Comparison of ENCODE assay signal across 23 mouse cellular contexts in the genomic region with DNA sequence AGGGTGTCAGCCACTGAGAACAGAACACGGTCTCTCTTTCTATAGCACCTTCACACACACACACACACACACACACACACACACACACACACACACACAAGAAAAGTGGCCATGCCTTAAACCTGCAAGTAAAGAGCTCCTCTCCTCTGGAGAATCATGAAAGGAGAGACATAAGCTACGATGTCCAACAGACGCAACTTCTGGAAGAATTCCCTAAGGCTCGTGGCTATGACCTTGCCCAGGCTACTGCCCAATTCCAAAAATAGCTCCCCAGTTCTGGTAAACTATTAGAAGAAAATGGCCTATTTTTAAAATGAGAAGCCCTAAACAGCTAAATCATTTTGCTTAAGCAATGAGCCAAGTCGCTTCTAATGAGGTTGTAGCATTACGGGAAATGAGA. TPM values are rescaled to one million over a fixed set of nuclear protein-coding genes. Genes with fewer than 3 reads are reported as not detected.
A peak's percentile ranks its signal among the peaks of the same experiment; 100 is the strongest.
DNase-seq lines count a peak whose midpoint lies in the region; ATAC-seq and TF ChIP-seq lines count a peak whose summit lies in the region.
"Had no signal": no experiment of that assay in that cellular context is flagged by ENCODE, and none has a peak within 500 bp of the region (broad histone marks: within the 10 kb centered on the region; RNA-seq: fewer than 3 reads in every experiment).

No protein-coding gene starts in this region.

- no peak for ATAC-seq in heart, embryonic 11.5 days (replicated peaks; ENCODE audit: insufficient number of reproducible peaks, low FRiP score, low TSS enrichment)
- ATAC-seq in limb, embryonic 13.5 days (ENCODE audit: low FRiP score, low read depth) = no peak
- ATAC-seq: forebrain, embryonic 15.5 days; hindbrain, embryonic 16.5 days; inflammation-experienced regulatory T-cells, adult 6 months; intestine, postnatal 0 days had no signal

- peak overlapping the region; percentile 81 for H3K27ac ChIP-seq in gastrocnemius, adult 2 months
- no peak overlapping the region for H3K27ac ChIP-seq in heart, embryonic 11.5 days (ENCODE audit: low read depth, low read length)
- H3K27ac ChIP-seq in limb, embryonic 13.5 days = peak overlapping the region; percentile 44; the same call in 1 of the 2 replicates
- H3K27ac ChIP-seq: embryonic facial prominence, embryonic 15.5 days; forebrain, embryonic 15.5 days; heart, embryonic 15.5 days had no signal

- no peak overlapping the region for H3K9ac ChIP-seq in heart, embryonic 11.5 days (ENCODE audit: low read depth, low read length)
- H3K9ac ChIP-seq in limb, embryonic 13.5 days = no peak overlapping the region
- H3K9ac ChIP-seq: embryonic facial prominence, embryonic 15.5 days; forebrain, embryonic 15.5 days; heart, embryonic 15.5 days; hindbrain, embryonic 12.5 days had no signal

- H3K27me3 ChIP-seq in heart, embryonic 11.5 days (ENCODE audit: control insufficient read depth, insufficient read depth, low read length) = no peaks in the 10 kb centered on the region
- peaks cover 8% of the 10 kb centered on the region; the same call in 1 of the 2 replicates for H3K27me3 ChIP-seq in limb, embryonic 13.5 days
- H3K27me3 ChIP-seq: embryonic facial prominence, embryonic 15.5 days; heart, embryonic 15.5 days had no signal

- no peaks in the 10 kb centered on the region for H3K36me3 ChIP-seq in heart, embryonic 11.5 days (ENCODE audit: control insufficient read depth, insufficient read depth, low read length)
- H3K36me3 ChIP-seq in limb, embryonic 13.5 days = no peaks in the 10 kb centered on the region
- H3K36me3 ChIP-seq: embryonic facial prominence, embryonic 15.5 days; forebrain, embryonic 15.5 days; heart, embryonic 15.5 days; hindbrain, embryonic 12.5 days had no signal

- H3K4me1 ChIP-seq in heart, embryonic 11.5 days (ENCODE audit: control insufficient read depth, insufficient read depth, low read length) = no peaks in the 10 kb centered on the region
- peaks cover 69% of the 10 kb centered on the region for H3K4me1 ChIP-seq in limb, embryonic 13.5 days
- H3K4me1 ChIP-seq: heart, embryonic 15.5 days had no signal

- no peak overlapping the region for H3K4me2 ChIP-seq in heart, embryonic 11.5 days
- no peak overlapping the region for H3K4me2 ChIP-seq in limb, embryonic 13.5 days (replicated peaks)
- H3K4me2 ChIP-seq: embryonic facial prominence, embryonic 15.5 days; forebrain, embryonic 15.5 days; heart, embryonic 15.5 days; hindbrain, embryonic 12.5 days had no signal

- 67% methylated on average over 6 of the region's 6 CpGs for WGBS in heart, embryonic 11.5 days (ENCODE audit: insufficient replicate concordance)
- WGBS in limb, embryonic 13.5 days = 31% methylated on average over 6 of the region's 6 CpGs

- DNase-seq in gastrocnemius, adult 2 months = peak; percentile 47
- no peak for DNase-seq in gastrocnemius, postnatal 14 days
- DNase-seq in heart, postnatal 10 days = peak; percentile 12 to 21
- peak; percentile 42 for DNase-seq in adipocyte (ENCODE audit: low spot score)
- DNase-seq in cerebellum, postnatal 36 days = no peak
- DNase-seq in frontal cortex, postnatal 10 days (ENCODE audit: low spot score in 2 of 2) = no peak
- DNase-seq: adrenal gland, postnatal 25 days; cerebellum, adult 2 months; cerebellum, postnatal 10 days; embryo, embryonic 11 days; gastrocnemius, postnatal 36 days; heart, postnatal 4 days had no signal

- intact Hi-C loops in gastrocnemius, adult 2 months (cut with DNase I) = no loop called here
- intact Hi-C loops in gastrocnemius, postnatal 14 days (cut with DNase I; ENCODE audit: low total_unique reads) = no loop called here
- intact Hi-C loops in heart, postnatal 10 days (cut with DNase I) = no loop called here

- H3K4me3 ChIP-seq in gastrocnemius, adult 2 months = no peak overlapping the region
- no peak overlapping the region for H3K4me3 ChIP-seq in heart, embryonic 11.5 days (ENCODE audit: low read depth, low read length)
- no peak overlapping the region for H3K4me3 ChIP-seq in limb, embryonic 13.5 days
- H3K4me3 ChIP-seq: embryonic facial prominence, embryonic 15.5 days; forebrain, embryonic 15.5 days; heart, embryonic 15.5 days; hindbrain, embryonic 12.5 days had no signal

- no peak for TF ChIP-seq CTCF in gastrocnemius, adult 2 months (IDR thresholded peaks at IDR 0.05)

- H3K9me3 ChIP-seq in heart, embryonic 11.5 days (replicated peaks; ENCODE audit: control insufficient read depth, low read length) = no peaks in the 10 kb centered on the region
- H3K9me3 ChIP-seq in limb, embryonic 13.5 days = no peaks in the 10 kb centered on the region
- H3K9me3 ChIP-seq: embryonic facial prominence, embryonic 15.5 days; forebrain, embryonic 15.5 days; heart, embryonic 15.5 days; hindbrain, embryonic 12.5 days had no signal

RNA-seq across cellular contexts. Expression of gene Pmfbp1, which starts 22.0 kb away (rescaled TPM):
- not detected for total RNA-seq in gastrocnemius, adult 2 months (2021)
- under 1 TPM in 1 of 2 experiments, not detected in 1; 0.06 TPM for total RNA-seq in gastrocnemius, postnatal 14 days (2021)
- not detected for total RNA-seq in heart, postnatal 10 days (2021)
- 0.10 and 0.28 TPM in 2 replicates for polyA plus RNA-seq in heart, embryonic 11.5 days (2014; fragmentation: Nextera tagmentation; extraction: Ambion mirVana)
- 0.23 and 0.29 TPM in 2 replicates for polyA plus RNA-seq in limb, embryonic 13.5 days (2015; fragmentation: Nextera tagmentation; extraction: Ambion mirVana)
- total RNA-seq: adrenal gland, postnatal 25 days; common myeloid progenitor, adult 5-6 weeks; ES-E14; gastrocnemius, postnatal 36 days; heart, postnatal 4 days had no signal
- polyA plus RNA-seq: embryonic facial prominence, embryonic 15.5 days; inflammation-experienced regulatory T-cells, adult 6 months; intestine, postnatal 0 days had no signal

Comparison
In these comparisons a context has a peak if more than half of its experiments do, and no peak if none do; other contexts are left out.
1. DNase-seq: peak in gastrocnemius, adult 2 months (single experiment), heart, postnatal 10 days (2 of 2) and adipocyte (single experiment); none in gastrocnemius, postnatal 14 days (single experiment), cerebellum, postnatal 36 days (0 of 2) and frontal cortex, postnatal 10 days (0 of 2).